Mouse (Mus musculus) E14TG2a.4 (cell line): ENCODE results near the gene Efemp2.
"Not testable (repeated sequence)": the region's sequence is repeated elsewhere in the genome, so short reads cannot be mapped to it uniquely, and the experiment has no call there.

Experiments
- H3K27me3 ChIP-seq: 2 replicates; pipeline ENCODE4 v1.6.1; 2014; ENCODE audit warnings: low read length, control low read depth; ENCODE audit not compliant: insufficient read depth
- H3K36me3 ChIP-seq: 2 replicates; pipeline ENCODE4 v1.6.1; 2014; ENCODE audit warnings: low read length, control low read depth; ENCODE audit not compliant: insufficient read depth
- H3K4me1 ChIP-seq: replicated peaks from 2 replicates; pipeline ENCODE4 v1.6.1; 2014; ENCODE audit warnings: low read depth, low read length, control low read depth
- H3K4me3 ChIP-seq: replicated peaks from 2 replicates; pipeline ENCODE4 v1.5.1; 2014; ENCODE audit warnings: mild to moderate bottlenecking, low read length
- H3K9me3 ChIP-seq: 2 replicates; pipeline ENCODE4 v1.6.1; 2014; ENCODE audit warnings: low read length, control low read depth
- CTCF ChIP-seq: conservative IDR thresholded peaks from 2 replicates; pipeline ENCODE4 v1.5.1; 2014; ENCODE audit warnings: low read length
- NANOG ChIP-seq: IDR thresholded peaks from 2 replicates; pipeline ENCODE4 v1.6.1; 2014; ENCODE audit warnings: borderline replicate concordance, low read length, mixed read lengths
- POU5F1 ChIP-seq: IDR thresholded peaks from 2 replicates; pipeline ENCODE4 v1.6.1; 2014; ENCODE audit warnings: low read length, borderline replicate concordance

Gene Efemp2

GRCm38 (mm10) chr19:5487768-5488550 is 14.2 kb downstream of the Efemp2 start, which contains the start of gene Mus81:
Gene Mus81, minus strand, starts transcription at chr19:5488402.
- H3K36me3 ChIP-seq, result peaks cover 52% of the 10 kb centered on the region
- H3K9me3 ChIP-seq, result no peaks in the 10 kb centered on the region
- H3K27me3 ChIP-seq, result no peaks in the 10 kb centered on the region
- H3K4me1 ChIP-seq, result peaks cover 70% of the 10 kb centered on the region
- peak within 1 kb of the TSS; percentile 97 for H3K4me3 ChIP-seq
- TF ChIP-seq CTCF (peak; percentile 70), NANOG (no peak)

GRCm38 (mm10) chr19:5488878-5489571 is 15.3 kb downstream of the Efemp2 start:
- Histone ChIP-seq H3K27me3 (no peaks in the 10 kb centered on the region), H3K4me3 (peak overlapping the region; percentile 97), H3K9me3 (no peaks in the 10 kb centered on the region), H3K4me1 (peaks cover 70% of the 10 kb centered on the region), H3K36me3 (peaks cover 52% of the 10 kb centered on the region)
- TF ChIP-seq NANOG (no peak), POU5F1 (no peak), CTCF (no peak)

- H3K36me3 ChIP-seq, result peaks cover 52% of the 10 kb centered on the region
- H3K9me3 ChIP-seq, H3K27me3 ChIP-seq: not testable (repeated sequence)
- H3K4me1 ChIP-seq, result peaks cover 70% of the 10 kb centered on the region
- peak overlapping the region; percentile 97 for H3K4me3 ChIP-seq
Measured at GRCm38 (mm10) chr19:5489721-5490120, 16.0 kb downstream of the Efemp2 start.

GRCm38 (mm10) chr19:5490313-5490897 is 16.7 kb downstream of the Efemp2 start, which contains the start of gene Cfl1:
Gene Cfl1, plus strand, starts transcription at chr19:5490455.
- TF ChIP-seq CTCF, result no peak
- TF ChIP-seq POU5F1, result no peak
- no peak for TF ChIP-seq NANOG
- H3K36me3 ChIP-seq, result peaks cover 50% of the 10 kb centered on the region
- H3K4me1 ChIP-seq, result peaks cover 72% of the 10 kb centered on the region
- no peaks in the 10 kb centered on the region for H3K27me3 ChIP-seq
- H3K4me3 ChIP-seq, result peak within 1 kb of the TSS; percentile 97
- no peaks in the 10 kb centered on the region for H3K9me3 ChIP-seq

GRCm38 (mm10) chr19:5490898-5491708 is 17.3 kb downstream of the Efemp2 start:
- peak overlapping the region; percentile 97 for H3K4me3 ChIP-seq
- H3K36me3 ChIP-seq, result peaks cover 50% of the 10 kb centered on the region
- TF ChIP-seq CTCF (no peak), NANOG (no peak)
- peaks cover 74% of the 10 kb centered on the region for H3K4me1 ChIP-seq
- H3K27me3 ChIP-seq, result no peaks in the 10 kb centered on the region
- H3K9me3 ChIP-seq, result no peaks in the 10 kb centered on the region

- peak overlapping the region; percentile 97 for H3K4me3 ChIP-seq
- H3K9me3 ChIP-seq, result no peaks in the 10 kb centered on the region
- H3K27me3 ChIP-seq, result no peaks in the 10 kb centered on the region
- peaks cover 74% of the 10 kb centered on the region for H3K4me1 ChIP-seq
- TF ChIP-seq NANOG (no peak), POU5F1 (no peak), CTCF (no peak)
- peaks cover 60% of the 10 kb centered on the region for H3K36me3 ChIP-seq
Measured at GRCm38 (mm10) chr19:5492641-5493040, 18.9 kb downstream of the Efemp2 start.

- H3K27me3 ChIP-seq, H3K9me3 ChIP-seq: not testable (repeated sequence)
- Histone ChIP-seq H3K4me3 (peak overlapping the region; percentile 97), H3K4me1 (peaks cover 79% of the 10 kb centered on the region), H3K36me3 (peaks cover 66% of the 10 kb centered on the region)
- TF ChIP-seq CTCF, result peak; percentile 8; the same call in 1 of the 2 replicates
Measured at GRCm38 (mm10) chr19:5493301-5493721, 19.6 kb downstream of the Efemp2 start.

GRCm38 (mm10) chr19:5494314-5494713 is 20.6 kb downstream of the Efemp2 start:
- H3K4me1 ChIP-seq, result peaks cover 72% of the 10 kb centered on the region
- H3K9me3 ChIP-seq, result no peaks in the 10 kb centered on the region
- H3K4me3 ChIP-seq, result peak overlapping the region; percentile 97; the same call in 1 of the 2 replicates
- no peak for TF ChIP-seq CTCF
- TF ChIP-seq POU5F1, result no peak
- no peak for TF ChIP-seq NANOG
- no peaks in the 10 kb centered on the region for H3K27me3 ChIP-seq
- H3K36me3 ChIP-seq, result peaks cover 68% of the 10 kb centered on the region
